Mouse (Mus musculus) CD4-positive helper T cell, adult 2 months (primary cell): ENCODE results near the gene Dnmt3a.

ENCODE experiments used
- DNase-seq: peaks from one replicate; pipeline ENCODE4 v3.0.0-alpha.2; 2012; ENCODE audit warnings: low read depth, missing footprints, low spot score

Dnmt3a gene

DNA sequence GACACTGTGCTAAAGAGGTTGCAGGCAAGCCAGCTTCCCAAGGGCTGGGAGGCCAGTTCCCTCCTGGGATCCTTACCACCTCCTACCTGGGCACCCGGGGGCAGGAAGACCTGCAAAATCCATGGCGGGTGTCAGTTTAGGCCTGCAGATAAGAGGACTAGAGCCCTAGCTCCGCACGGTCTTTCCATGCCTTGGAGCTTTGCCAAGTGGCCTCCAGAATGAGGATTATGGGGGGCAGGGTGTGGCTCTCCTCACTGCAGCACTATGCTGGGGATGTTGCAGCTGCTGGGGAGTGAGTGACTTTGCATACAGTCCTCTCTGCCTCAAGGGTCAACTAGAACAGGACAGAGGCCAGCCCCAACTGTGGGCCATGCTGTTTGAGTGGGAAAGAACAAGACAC lies 14.1 kb downstream of the Dnmt3a start:
- no peak for DNase-seq

DNA sequence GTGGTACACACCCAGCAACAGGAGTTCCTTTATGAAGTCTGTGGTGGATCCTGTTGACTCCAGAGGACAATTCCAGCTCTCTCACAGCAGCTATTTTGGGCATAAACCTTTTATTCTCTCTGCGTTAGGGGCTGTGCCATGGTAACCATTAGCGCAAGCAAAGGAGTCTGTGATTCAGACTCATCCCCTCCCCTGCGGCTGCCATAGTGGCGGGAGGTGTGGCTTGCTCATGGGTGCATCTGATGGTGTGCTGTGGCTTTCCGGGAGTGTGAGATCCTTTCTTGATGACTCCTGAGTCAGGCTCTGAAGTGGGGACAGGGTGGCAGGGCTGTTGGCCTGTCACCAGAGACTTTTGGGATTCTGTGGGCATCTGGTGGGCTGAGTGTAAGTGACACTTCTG lies 17.6 kb downstream of the Dnmt3a start:
- DNase-seq: peak; percentile 57

DNA sequence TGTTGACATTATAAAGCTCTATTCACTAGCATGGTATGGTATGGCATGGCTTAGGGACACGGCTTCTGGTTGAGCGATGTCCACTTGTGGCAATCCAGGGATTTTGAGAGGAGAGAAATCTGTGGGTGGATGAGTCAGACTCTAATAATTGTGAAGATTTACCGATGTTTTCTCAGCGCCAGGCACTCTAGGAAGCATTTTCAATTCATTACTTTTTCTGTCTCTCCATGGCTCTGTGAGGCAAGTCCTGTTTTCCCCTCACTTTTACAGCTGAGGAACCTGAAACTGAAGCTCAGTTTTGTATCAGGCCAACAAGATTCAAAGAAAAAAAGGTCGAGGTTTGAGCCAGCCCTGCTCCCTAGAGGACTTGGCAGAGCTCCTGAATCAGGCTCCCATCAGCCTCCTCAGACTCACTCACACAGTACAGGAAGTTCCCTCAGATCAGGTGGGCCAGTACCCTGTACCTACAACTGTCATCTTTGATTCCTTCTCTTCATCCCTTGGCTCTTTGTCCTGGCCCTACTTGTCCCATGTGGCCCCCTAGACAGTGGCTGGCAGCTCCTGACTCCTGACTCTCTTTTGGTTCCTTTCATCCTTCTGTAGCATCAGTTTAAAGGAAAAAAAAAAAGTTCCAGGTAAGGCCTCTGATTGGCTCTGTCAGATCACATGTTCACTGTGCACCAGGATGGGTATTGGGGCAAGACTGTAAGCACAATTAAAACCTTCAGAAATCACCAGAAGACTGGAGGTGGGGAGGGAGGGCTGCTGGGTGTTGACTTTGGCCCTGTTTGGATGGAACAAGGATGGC lies 19.3 kb downstream of the Dnmt3a start:
- DNase-seq: no peak

DNA sequence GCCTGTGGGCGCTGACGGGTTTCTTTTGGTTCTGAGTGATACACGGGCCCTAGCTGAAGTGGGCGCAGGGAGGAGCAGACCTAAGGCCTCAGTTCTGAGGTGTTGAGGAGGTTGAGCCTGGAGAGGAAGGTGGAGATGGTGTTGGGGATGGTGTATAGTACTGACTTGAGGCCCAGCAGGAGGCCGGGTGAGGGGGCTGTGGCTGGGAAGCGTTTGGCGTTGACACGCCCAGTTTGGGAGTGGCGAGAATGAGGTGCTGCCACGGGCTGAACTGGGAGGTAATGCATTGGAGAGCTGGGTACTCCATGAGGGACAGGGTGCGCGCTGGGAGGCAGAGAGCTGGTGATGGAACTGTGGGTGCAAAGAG lies 19.9 kb downstream of the Dnmt3a start:
- no peak for DNase-seq

DNA sequence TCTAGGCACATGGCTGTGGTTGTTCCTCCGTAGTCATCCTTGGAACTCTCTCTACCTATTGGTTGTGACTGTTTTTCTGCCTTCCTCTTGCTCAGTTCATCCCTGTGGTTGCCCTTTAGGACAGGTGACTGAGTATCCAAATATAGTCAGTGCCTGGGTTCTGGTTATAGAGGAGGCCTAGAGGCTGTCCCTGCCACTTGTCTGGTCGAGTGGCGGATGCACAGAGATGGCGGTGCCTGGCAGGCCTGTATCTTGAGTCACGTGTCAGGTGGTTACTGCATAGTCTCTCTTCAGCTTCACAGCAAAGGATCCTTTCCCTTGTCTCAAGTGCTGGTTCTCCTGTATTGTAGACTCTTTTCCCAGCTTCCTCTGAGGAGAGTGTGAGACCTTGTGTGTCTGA lies 22.0 kb downstream of the Dnmt3a start:
- no peak for DNase-seq

DNA sequence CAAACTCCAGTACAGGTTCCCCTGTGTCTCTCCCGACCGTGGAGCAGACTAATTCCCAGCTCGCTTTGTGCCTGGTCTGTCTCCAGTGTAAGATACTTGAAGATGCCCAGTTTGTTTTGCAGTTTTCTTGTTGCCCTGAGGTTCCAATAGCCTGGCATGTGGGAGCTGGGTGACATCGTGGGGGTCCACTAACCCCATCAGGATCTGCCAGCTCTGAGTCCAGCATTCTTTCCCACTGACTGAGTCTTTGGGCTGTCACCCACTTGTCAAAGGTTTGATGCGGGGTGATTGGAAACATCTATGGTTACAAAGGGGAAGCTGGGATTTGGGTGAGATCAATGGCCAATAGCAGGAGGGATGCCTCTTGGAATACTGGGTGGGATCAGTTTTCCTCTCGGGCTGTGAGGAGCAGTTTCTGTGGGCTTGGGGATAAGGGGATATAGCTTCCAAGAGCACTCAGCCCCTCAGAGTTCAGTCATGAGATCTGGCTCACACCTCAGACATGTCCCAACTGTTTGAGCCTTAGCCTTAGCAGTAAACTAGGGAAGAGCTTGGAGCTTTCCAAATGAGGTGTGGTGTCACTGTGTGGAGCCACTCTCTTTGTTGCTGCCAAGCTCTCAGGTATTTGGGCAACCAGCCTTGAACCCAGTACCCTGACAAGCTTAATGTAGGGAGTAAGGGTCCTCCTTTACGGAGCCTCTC lies 27.4 kb downstream of the Dnmt3a start:
- DNase-seq: no peak

DNA sequence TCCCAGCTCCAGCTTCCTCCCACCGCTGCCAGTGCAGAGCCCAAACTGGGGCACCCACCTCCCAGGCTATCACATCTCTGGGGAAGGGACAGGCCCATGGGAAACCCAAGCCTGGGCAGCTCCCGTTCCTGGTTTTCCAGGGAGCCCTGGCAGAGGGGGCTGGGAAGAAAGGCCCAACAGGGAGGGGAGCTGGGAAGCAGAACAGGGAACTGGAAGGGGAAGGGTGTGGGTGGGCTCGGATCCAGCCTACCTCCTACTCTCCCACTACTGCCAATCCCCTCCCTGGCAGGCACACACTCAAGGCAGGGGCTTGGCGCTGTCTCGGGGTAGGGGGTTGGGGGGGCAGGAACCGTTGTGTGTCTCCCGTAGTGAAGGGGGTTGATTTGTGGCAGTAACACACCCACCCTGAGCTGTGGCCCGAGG lies 28.1 kb downstream of the Dnmt3a start:
- no peak for DNase-seq

DNA sequence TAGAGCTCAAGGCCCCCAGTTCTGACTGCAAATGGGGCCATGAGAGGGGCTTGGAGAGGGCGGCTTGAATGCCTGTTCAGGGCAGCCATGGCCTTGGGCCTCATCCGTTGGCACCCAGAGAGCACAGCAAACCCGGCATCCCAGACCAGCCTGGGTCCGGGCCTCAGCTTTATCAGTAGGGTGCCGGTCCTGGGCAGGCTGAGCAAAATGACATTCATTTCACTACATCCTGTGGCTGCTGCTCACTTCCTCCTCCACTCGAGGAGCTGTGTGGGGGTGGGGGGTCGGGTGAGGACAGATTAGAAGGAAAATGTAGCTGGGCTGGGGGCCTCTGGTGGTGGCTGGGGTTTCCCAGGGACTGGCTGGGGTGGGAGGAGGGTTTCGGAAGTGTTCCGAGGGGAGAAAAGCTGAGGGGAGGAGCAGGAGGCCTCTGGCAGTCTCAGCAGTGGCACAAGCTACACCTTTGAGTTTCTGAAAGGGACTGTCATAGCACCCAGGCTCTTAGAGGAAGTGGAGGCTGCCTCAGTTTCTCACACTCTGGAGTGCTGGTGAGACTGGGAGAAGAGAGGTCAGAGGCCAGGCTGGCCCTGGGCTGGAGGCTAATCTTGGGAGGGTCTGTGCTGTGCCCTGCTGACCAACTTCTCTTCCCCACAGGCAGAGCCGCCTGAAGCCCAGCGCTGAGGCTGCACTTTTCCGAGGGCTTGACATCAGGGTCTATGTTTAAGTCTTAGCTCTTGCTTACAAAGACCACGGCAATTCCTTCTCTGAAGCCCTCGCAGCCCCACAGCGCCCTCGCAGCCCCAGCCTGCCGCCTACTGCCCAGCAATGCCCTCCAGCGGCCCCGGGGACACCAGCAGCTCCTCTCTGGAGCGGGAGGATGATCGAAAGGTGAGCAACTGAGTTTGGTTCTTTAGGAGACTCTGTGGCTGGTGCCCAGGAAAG lies 28.8 kb downstream of the Dnmt3a start:
- peak; percentile 87 for DNase-seq

DNA sequence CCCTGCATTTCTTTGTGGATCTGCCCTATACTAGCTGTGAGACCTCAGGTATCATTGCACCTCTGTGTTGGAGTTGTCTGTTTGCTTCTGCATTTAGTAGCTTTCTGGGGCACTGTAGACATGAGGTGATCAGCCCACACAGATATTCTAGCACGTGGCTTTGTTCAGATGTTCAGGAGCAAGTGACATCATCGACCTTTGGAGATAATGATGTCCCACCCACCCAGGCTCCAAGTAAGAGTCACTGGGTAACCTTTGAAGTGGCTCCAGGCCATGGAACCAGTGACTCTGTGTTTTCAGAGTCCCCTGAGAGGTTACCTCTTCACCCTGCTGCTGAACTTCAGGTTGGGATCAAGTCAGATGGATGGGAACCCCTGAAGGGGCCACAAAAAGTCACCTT lies 29.8 kb downstream of the Dnmt3a start:
- DNase-seq: peak; percentile 71

DNA sequence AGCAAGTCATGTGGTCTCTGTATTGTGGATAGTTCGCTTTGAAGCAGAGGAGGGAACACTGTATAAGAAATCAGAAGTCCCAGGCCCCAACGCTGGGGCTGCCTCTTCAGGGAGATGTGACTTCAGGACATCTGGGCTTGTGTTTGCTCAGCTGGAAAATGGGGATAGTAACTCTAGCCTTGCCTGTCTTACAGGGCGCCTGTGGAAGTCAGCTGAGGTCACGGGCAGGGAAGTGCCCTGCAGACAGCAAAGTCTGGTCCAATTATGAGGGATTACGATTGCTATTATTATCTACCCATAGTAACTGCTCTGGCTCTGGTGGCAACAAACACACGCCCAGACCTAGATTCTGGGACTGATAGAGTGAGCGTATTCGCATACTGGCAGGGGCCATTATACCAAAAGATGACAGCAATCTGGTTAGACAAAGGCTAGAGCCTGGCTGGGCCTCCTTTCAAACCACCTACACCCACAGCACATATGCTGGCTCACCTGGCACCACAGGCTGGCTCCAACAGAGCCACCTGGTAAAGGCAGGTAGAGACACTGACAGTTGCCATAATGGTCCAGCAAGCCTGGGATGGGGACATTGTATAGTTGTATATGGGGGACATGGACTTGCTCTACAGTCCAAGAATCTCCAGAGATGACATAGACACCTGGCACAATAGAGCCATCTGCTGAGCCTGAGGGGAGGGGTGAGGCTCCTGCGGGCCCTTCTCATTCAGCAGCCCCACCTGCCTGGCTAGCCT lies 31.4 kb downstream of the Dnmt3a start:
- DNase-seq: no peak

DNA sequence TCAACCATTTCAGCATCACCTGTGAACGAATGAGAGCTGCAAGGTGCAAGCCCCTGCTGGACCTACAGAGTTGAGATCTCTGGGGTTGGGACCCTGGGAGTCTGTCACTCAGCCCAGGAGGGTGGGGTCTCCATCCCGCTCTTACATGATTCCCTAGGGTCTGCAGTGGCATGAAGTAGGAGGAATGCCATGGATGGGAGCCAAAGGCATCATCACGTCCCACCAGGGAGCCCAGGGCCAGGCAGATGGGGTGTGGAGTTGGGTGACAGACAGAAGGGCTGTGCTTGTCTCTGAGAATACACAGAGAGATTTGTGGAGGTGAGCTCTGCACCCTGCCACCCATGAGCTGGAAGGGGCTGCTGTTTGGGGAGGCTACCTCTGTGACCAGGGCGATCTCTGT lies 32.2 kb downstream of the Dnmt3a start:
- no peak for DNase-seq

DNA sequence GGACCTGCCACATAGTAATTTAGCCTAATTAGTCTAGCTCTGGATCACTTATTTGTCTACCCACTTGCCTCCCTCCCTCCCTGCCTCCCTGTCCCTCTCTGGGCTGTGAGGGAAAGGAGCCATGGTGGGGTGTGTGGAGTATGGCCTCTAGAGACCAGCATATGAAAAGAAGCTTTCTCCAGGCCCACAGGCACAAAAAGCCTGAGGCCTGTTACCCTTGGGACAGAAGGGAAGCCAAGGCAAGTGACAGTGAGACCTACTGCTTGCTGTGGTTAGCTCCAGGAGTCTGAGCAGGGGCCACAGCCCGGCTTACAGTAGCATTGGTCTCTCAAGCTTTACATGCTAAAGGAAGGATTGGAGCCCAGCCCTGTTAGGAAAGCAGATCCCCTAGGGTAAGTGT lies 33.9 kb downstream of the Dnmt3a start:
- DNase-seq: no peak

DNA sequence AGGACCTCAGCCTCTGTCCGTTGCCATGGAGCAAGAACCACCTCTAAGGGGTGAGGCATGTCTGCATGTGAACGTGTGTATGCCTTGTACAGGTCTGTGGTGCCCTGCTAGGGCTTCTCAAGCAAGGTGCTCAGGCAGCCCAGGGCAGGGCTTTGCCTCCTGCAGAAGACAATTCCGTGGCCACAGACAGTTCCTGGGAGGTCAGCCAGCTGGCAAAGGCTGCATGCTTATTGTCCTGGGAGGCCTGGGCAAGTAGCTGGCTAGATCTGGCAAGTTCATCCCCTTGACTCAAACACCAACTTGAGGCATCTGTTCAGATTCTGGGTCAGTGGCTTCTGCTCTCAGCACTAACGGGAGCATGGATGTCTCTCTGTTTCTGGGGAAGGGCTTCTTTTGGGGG lies 35.3 kb downstream of the Dnmt3a start:
- no peak for DNase-seq

DNA sequence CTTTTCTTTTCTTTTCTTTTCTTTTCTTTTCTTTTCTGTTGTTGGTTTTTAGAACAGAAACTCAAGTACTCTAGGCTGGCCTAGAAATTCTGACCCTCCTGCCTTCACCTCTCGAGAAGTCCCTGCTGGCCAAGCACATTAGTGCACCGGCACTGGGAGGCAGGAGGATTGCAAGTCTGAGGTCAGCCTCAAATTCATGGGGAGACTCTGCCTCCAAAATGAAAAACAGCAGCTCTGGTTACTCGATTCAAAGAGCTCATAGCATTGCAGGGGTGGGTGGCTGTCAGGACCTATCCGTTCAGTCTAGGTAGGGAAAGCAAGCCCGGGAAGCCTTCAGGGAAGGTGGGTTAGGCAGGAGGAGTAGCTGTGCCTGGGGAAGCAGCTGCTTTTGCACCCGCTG lies 37.0 kb downstream of the Dnmt3a start:
- no peak for DNase-seq

DNA sequence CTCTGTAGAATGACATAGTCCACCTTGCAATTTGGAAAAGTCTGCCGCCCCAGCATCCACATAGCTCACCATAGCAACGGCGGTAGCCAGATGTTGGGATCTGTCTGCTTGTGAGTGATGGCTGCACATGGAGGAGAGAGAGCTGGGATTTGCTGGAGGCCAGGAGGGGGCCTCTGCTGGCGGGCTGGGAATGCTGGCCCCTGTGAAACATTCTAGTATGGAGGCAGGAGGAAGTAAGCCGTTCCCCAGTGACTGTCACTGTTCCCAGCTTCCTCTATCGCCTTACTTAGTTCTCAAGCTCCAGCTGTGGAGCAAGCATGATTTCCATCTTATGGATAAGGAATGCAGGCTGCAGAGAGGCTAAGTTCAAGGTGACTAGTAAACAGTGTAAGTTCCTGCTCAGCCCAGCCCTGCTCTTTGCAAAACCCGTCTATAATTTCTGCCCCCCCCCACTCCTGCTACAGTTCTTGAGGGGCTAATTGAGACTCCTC lies 37.6 kb downstream of the Dnmt3a start:
- DNase-seq: no peak

DNA sequence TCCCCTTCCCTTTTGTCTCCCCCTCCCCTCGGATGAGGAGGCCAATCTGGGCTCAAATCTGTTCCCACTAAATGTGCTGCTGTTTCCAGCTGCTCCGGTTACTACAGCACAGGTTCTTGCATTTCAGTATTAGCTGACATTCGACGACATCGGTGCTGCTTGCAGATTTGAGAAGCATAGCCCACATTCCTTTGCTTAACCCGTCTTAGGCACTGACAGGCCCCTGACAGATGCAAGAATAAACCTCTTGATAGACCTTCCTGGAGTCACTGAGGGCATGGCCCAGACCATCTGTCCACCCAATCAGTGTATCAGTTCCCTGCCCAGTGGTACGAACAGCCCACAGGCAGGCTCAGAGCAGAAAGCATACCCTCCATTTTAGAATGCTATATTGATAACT lies 38.1 kb downstream of the Dnmt3a start:
- no peak for DNase-seq

DNA sequence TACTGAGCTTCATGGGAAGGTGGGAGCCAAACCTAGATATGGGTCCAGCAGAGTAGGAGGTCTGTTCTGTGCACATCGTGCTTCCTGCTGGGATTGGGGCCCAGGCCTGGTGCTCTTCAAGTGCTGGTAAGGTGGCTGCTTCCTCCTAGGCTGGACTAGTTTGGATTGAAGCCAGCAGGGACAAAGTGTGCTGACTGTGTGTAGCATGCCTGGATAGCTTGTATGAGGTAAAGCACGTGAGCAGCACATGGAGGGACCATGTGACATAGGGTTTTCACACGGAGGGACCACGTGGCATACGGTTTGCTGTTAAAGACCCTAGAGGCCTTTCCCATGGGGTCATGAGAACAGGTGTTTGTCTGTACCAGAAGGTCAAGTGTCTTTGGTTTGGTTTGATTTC lies 38.5 kb downstream of the Dnmt3a start:
- no peak for DNase-seq

DNA sequence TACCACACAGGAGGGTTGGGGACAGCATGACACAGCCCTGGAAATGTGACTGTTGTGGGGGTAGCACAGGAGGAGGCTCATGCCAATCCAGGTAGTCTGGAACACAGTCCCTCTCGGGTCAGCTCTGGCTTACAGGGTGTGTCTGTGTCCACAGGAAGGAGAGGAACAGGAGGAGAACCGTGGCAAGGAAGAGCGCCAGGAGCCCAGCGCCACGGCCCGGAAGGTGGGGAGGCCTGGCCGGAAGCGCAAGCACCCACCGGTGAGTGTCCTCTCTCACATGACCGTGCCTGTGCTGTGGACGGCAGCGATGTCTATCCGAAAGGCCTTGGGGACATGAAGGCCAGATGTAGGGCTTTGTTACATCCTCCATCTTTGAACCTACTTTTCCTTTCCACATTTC lies 43.7 kb downstream of the Dnmt3a start:
- DNase-seq: no peak

DNA sequence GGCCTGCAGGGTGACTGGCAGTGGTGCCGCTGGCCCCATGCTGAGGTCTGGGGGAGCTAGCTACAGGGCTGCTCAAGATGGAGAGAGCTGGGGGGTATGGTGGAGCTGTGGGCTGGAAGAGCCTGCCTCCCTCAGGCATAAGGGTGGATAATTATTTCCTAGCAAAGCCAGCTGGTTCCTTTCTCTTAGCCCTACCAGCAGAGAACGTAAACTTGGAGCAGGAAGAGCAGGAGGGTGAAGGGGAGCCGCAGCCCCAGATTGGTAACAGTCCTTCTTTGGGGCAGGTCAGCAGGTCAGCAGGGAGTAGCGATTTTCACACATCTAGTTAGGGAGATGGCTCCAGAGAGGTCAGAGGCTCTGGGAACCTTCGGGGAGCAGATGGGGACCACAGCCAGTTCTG lies 44.4 kb downstream of the Dnmt3a start:
- no peak for DNase-seq

DNA sequence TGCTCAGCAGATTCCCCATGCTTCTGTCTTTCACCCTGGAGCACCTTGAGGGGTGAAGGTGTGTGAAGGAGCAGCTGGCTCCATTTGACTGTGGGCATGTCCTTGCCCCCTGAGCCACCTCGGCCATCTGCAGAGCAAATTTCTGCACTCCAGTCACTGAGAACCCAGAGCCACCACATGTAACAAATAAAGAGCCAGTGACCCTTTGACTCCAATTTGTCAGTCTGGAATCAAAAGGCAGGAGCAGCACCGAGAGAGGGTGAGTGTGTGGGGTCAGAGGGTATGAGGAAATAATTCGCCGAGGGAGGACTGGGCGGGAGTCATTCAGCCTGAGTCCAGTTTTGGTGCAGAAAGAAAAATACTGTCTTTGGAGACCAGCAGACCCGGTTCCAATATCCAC lies 44.9 kb downstream of the Dnmt3a start:
- no peak for DNase-seq

DNA sequence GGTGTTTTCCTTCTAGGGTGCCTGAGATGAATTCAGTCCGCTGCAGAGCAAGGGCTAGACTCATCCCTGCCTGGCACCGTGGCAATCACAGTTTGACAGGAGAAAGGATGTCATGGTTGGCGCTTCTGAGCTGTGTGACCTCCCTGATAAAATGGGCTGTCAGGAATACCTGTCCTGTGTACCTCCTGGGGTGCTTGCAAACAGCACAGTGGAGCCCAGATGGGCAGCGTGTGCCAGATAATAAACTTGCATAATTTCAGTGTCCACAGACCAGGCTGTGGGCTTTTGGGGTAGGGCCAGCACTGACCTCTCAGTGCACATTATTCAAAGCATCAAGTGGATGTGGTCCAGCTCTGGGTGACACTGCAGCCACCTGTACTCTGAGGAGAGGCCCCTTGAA lies 45.4 kb downstream of the Dnmt3a start:
- no peak for DNase-seq
